Mouse (Mus musculus) CH12F3 (cell line): ENCODE data around the gene Gm21094.
"Not testable (repeated sequence)": the region's sequence is repeated elsewhere in the genome, so short reads cannot be mapped to it uniquely, and the experiment has no call there.

Source experiments
- in situ Hi-C: fragments of 300-500 bp; cut with MboI; formaldehyde crosslinking; loops from 2 replicates; pipeline ENCODE4 v1.14.3; 2020; ENCODE audit warnings: low sequenced_read_pairs

Gm21094 gene

GRCm38 (mm10) chrY:32620343-32620742 is at the start of gene Gm21094:
TSS of gene Gm21094 (minus strand) at chrY:32620443.
- in situ Hi-C loops: not testable (repeated sequence)
